Mouse (Mus musculus) erythroblast, embryonic 14.5 days (primary cell): ENCODE measurements around the gene Cdh23.

Experiments used
- GATA1 ChIP-seq: IDR thresholded peaks from 2 replicates; pipeline ENCODE4 v1.6.1; 2012; ENCODE audit warnings: low read length, inconsistent platforms, mixed read lengths
- TAL1 ChIP-seq: IDR thresholded peaks from 3 replicates; pipeline ENCODE4 v1.6.1; 2012; ENCODE audit warnings: low read length, inconsistent platforms, mixed read lengths

DNA sequence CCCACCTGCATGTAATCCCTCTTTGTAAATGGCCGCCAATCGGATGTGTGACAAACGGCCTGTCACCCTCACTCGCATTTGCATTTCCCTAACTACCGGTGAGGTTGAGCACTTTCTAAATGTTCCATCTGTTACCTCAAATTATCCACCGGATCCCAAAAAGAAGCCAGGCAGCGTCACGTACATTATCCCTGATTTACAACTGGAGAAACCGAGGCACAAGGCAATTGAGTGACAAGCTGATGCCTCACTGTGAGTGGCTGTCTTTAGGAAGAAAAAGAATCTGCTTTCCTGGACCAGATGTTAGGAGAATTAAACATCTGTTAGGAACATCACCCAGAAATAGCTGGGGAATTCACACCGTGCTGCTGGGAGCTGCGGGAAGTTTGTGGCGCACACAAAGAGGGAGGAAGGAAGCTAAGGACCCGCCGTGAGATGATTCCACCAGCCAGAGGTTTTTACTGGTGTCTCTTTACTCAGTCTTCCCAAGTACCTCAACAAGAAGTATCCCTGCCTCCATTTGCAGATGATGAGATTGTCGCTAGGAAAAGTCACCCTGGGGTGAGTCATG lies 36.8 kb downstream of the Cdh23 start:
- TF ChIP-seq TAL1, result no peak
- TF ChIP-seq GATA1, result no peak
